Mouse (Mus musculus): Measurements from ENCODE around the gene Dgkd.

DNA sequence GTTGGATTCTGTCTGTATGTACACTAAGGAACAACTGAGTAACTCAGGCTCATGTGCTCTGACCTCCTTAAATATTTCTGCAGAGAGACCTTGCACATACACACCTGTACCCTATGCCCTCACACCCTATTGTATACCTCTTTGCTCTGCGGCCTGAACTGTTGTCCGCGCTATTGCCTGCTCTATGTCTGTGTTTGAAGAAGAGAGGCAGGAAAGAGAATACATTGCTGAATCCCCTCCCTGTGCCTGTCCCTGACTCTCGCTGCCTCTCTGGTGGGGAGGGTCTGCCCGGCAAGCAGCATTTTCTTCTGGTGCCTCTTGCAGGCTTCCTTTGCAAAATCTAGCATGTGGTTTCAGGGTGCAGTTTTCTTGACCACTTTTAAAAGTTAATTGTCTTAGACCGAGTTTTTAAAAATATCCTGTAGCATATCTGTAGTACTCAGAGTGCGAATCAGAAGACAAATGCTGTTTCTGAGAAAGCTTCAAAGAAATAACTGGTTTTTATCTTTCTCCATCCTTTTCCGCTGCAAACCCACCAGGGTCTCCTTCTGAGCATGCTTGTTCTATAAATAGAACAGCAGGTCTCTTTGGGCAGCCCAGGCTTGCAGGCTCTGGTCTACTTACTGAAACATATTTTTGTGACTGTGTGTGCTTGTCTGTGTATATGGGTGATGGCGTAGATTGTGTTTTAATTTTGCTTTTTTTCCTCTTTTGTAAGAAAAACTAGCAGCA lies 24.6 kb downstream of the Dgkd start:
- TF ChIP-seq POLR2A (IDR thresholded peaks at IDR 0.05; ENCODE audit: control insufficient read depth in 1 of 2, insufficient read depth in 1 of 2, low read depth in 1 of 2, low read length in 2 of 2, poor library complexity in 1 of 2): no peak
- TF ChIP-seq CHD2 (IDR thresholded peaks at IDR 0.05; ENCODE audit: low read length): no peak

Data from MEL (cell line).